Mouse (Mus musculus) heart, embryonic 15.5 days (tissue): ENCODE data around the gene Taar7a. TPM values are rescaled to one million over a fixed set of nuclear protein-coding genes. Genes with fewer than 3 reads are reported as not detected.

Experiments
- ATAC-seq: fragments of 200-750 bp; cut with Nextera tagmentation; replicated peaks from 2 replicates; pipeline ENCODE4 v1.8.0; 2017; ENCODE audit warnings: low read depth, moderate TSS enrichment; ENCODE audit not compliant: insufficient number of reproducible peaks, insufficient read depth, low FRiP score
- H3K27ac ChIP-seq: fragments of 300-500 bp; sonication (generic); 2 replicates; pipeline ENCODE4 v1.5.1; 2015; ENCODE audit warnings: mild to moderate bottlenecking, inconsistent platforms
- H3K27me3 ChIP-seq: fragments of 300-500 bp; sonication (generic); 2 replicates; pipeline ENCODE4 v1.6.1; 2015; ENCODE audit warnings: inconsistent platforms
- H3K36me3 ChIP-seq: fragments of 300-500 bp; sonication (generic); 2 replicates; pipeline ENCODE4 v1.6.1; 2015; ENCODE audit warnings: mild to moderate bottlenecking, inconsistent platforms
- H3K4me1 ChIP-seq: fragments of 300-500 bp; sonication (generic); replicated peaks from 2 replicates; pipeline ENCODE4 v1.6.1; 2015; ENCODE audit warnings: inconsistent platforms
- H3K4me2 ChIP-seq: fragments of 300-500 bp; sonication (generic); 2 replicates; pipeline ENCODE4 v1.6.1; 2015; ENCODE audit warnings: inconsistent platforms, mild to moderate bottlenecking, moderate library complexity
- H3K4me3 ChIP-seq: fragments of 300-500 bp; sonication (generic); 2 replicates; pipeline ENCODE4 v1.5.1; 2015; ENCODE audit warnings: mild to moderate bottlenecking, inconsistent platforms
- H3K9ac ChIP-seq: fragments of 300-500 bp; sonication (generic); 2 replicates; pipeline ENCODE4 v1.6.1; 2015; ENCODE audit warnings: mild to moderate bottlenecking, inconsistent platforms
- H3K9me3 ChIP-seq: fragments of 300-500 bp; sonication (generic); replicated peaks from 2 replicates; pipeline ENCODE4 v1.6.1; 2016; ENCODE audit warnings: inconsistent platforms
- WGBS: fragments of 180-500 bp; shearing (Covaris S2); methylation state at CpG from one replicate; pipeline ENCODE4 v1.1.7; 2015; ENCODE audit warnings: mixed read lengths; 5-methylcytosine and 5-hydroxymethylcytosine counted together
- polyA plus RNA-seq: library from polyadenylated mRNA; unstranded; fragments of >200 nt; fragmentation: Nextera tagmentation; extraction: Ambion mirVana; gene quantifications from 2 replicates; pipeline ENCODE4 v1.2.1, GENCODE M21; 2015

Gene Taar7a
- polyA plus RNA-seq, 1 experiment from 2014 or later: not detected

DNA sequence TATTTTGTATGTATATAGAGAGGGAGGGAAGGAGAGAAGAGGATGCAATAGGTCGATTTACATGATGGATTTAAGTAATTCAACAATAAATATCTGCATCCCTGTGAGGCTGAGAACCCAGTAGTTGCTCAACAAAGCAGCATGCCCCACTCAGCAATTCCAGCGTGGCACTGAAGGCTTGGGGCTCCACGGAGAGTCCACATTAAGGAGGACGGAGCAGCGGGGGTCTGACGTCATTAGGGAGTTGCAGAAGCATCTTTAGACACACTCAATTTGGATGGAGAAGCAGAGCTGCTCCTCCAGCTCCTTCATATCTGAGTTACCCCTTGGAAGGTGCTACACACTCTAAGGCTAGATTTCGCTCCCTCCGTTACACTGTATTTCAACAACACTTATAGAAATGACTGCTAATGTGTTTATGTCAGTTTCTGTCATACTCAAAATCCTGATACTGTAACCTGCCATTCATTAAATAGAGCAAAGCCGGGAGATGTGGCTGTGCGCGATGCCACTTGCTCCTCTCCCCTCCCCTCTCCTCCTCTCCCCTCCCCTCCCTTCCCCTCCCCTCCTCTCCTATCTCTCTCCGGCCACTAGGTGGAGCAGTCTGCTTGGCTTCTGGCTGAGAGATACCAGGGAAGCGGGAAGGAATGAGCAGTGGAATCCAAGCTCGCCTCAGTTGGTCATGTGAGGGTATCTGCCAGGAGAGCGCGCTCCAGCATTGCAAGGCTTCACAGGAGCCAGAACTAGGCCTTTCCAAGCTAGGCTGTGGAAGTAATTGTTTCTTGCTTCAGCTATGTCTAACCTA is 14.2 kb downstream of the Taar7a start:
- Histone ChIP-seq H3K4me3 (no peak overlapping the region), H3K27me3 (no peaks in the 10 kb centered on the region), H3K27ac (no peak overlapping the region), H3K4me1 (no peaks in the 10 kb centered on the region), H3K4me2 (no peak overlapping the region), H3K9ac (no peak overlapping the region), H3K36me3 (no peaks in the 10 kb centered on the region), H3K9me3 (no peaks in the 10 kb centered on the region)
- ATAC-seq: no peak
- 41% methylated on average over 16 of the region's 16 CpGs for WGBS

DNA sequence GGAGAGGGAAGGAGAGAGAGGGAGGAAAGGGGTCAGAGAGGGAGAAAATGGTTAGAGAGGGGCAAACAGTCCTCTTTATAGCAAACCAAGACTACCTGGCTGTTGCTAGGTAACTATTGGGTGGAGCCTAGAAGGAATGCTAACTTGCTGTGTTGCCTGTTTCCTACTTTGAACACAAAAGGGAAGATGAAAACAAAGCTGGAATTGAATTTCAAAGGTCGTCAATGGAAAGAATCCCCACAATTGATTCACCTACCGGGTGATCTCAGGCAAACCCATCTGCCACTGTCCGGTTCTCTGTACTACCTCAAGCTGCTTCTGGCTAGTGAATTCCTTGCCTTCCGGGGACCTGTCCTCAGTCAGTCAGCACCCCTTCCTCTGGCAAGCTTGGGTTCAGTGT is 15.3 kb downstream of the Taar7a start:
- no peaks in the 10 kb centered on the region for H3K4me1 ChIP-seq
- H3K36me3 ChIP-seq: no peaks in the 10 kb centered on the region
- H3K4me2 ChIP-seq: no peak overlapping the region
- H3K27me3 ChIP-seq: no peaks in the 10 kb centered on the region
- WGBS: 58% methylated on average over 4 of the region's 4 CpGs
- H3K4me3 ChIP-seq: no peak overlapping the region
- H3K9me3 ChIP-seq: no peaks in the 10 kb centered on the region
- H3K9ac ChIP-seq: no peak overlapping the region
- H3K27ac ChIP-seq: no peak overlapping the region
- ATAC-seq: no peak

DNA sequence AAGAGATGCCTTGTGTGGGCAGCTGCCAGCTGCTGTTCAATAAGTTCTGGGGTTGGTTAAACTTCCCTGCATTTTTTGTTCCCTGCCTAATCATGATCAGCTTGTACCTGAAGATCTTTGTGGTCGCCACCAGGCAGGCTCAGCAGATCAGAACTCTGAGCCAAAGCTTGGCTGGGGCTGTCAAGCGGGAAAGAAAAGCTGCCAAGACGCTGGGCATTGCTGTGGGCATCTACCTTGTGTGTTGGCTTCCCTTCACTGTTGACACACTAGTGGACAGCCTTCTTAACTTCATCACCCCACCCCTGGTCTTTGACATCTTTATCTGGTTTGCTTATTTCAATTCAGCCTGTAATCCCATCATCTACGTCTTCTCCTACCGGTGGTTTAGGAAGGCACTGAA is 22.0 kb downstream of the Taar7a start:
- Histone ChIP-seq H3K27ac (no peak overlapping the region), H3K36me3 (no peaks in the 10 kb centered on the region), H3K9me3 (no peaks in the 10 kb centered on the region), H3K4me2 (no peak overlapping the region), H3K27me3 (no peaks in the 10 kb centered on the region), H3K4me3 (no peak overlapping the region), H3K9ac (no peak overlapping the region), H3K4me1 (no peaks in the 10 kb centered on the region)
- 77% methylated on average over 5 of the region's 5 CpGs for WGBS
- ATAC-seq: no peak

DNA sequence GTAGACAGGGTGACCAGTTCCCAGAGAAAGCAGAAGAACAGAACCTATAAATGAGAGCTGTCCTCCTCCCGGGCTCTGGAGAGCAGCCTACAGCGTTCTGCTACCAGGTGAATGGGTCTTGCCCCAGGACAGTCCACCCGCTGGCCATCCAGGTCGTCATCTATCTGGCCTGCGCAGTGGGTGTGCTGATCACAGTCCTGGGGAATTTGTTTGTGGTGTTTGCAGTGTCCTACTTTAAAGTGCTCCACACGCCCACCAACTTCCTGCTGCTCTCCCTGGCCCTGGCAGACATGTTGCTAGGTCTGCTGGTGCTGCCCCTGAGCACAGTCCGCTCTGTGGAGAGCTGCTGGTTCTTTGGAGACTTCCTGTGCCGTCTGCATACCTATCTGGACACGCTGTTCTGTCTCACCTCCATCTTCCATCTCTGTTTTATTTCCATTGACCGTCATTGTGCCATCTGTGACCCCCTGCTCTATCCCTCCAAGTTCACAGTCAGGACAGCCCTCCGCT is 22.6 kb downstream of the Taar7a start, which contains the start of gene Taar5:
Gene Taar5 (plus strand): TSS at position 51 of the 510 bp plus-strand sequence.
- no peak within 1 kb of the TSS for H3K27ac ChIP-seq
- H3K9me3 ChIP-seq: no peaks in the 10 kb centered on the region
- ATAC-seq: no peak
- WGBS: 83% methylated on average over 11 of the region's 11 CpGs
- no peak within 1 kb of the TSS for H3K9ac ChIP-seq
- no peak within 1 kb of the TSS for H3K4me3 ChIP-seq
- H3K27me3 ChIP-seq: no peaks in the 10 kb centered on the region
- H3K4me1 ChIP-seq: no peaks in the 10 kb centered on the region
- H3K4me2 ChIP-seq: no peak within 1 kb of the TSS
- H3K36me3 ChIP-seq: no peaks in the 10 kb centered on the region

DNA sequence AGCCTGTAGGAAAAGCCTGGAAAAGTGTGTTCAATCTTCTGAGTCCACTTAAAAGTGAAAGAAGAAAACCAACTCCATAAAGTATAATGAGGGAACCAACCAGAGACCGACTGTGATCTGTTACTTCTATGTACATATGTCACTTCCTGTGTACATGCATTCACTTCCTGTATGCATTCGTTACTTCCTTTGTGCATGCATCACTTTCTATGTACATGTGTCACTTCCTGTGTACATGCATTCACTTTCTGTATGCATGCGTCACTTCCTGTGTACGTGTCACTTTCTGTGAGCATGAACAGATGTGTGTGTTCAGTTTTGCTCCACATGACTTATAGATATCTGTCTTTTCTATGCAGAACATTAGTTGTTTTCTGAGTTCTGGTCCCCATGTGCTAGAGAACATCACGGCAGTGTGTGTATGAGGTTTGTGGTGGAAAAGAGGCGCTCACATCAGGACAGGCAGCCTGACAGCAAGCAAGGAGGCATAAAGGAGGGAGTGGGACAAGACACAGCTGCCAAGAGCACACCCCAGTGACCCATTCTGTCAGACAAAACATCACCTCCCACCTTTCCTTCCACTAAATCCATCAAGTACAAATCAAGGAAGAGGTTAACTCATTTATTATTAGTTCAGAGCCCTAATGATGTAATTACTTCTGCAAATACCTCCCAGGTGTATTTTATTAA is 28.2 kb downstream of the Taar7a start:
- Histone ChIP-seq H3K4me3 (no peak overlapping the region), H3K9ac (no peak overlapping the region), H3K27me3 (no peaks in the 10 kb centered on the region), H3K36me3 (no peaks in the 10 kb centered on the region), H3K27ac (no peak overlapping the region), H3K4me2 (no peak overlapping the region), H3K4me1 (no peaks in the 10 kb centered on the region), H3K9me3 (no peaks in the 10 kb centered on the region)
- ATAC-seq: no peak
- 78% methylated on average over 6 of the region's 6 CpGs for WGBS

DNA sequence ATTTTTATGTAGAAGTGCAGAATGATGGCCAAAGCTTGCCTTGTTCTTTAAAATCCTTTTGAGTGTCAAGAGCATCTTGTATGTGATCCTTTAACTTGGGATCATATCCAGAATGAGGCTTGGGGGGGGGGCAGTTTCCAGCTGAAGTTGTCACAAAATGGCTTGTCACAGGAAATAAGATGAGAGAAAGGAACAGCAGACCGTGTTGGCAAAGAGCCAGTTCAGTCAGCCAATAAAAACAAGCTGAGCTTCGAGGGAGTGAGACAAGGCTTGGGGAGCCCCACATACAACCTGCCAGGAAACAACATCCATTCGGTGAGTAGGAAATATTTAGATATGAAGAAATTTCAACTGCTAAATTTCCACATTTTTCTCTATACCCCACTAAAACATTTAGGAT is 29.8 kb downstream of the Taar7a start:
- 0 out of 2 replicates have a peak, but pooled peaks have one; percentile 47 for ATAC-seq
- H3K27ac ChIP-seq: no peak overlapping the region
- 33% methylated on average over 3 of the region's 3 CpGs for WGBS

DNA sequence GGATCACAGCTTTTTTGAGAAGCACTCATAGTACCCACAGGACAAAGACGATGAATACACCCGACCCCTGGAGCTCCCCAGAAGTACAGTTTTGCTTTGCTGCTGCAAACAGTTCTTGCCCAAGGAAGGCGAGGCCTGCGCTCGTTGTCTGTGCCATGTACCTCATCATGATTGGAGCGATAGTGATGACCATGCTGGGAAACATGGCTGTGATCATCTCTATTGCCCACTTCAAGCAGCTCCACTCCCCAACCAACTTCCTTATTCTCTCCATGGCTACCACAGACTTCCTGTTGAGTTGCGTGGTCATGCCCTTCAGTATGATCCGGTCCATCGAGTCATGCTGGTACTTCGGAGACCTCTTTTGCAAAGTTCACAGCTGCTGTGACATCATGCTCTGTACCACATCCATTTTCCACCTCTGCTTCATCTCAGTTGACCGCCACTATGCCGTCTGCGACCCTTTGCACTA is 32.8 kb downstream of the Taar7a start, which contains the start of gene Taar4:
Gene Taar4 (plus strand): TSS at position 51 of the 472 bp plus-strand sequence.
- H3K9me3 ChIP-seq: no peaks in the 10 kb centered on the region
- no peak within 1 kb of the TSS for H3K9ac ChIP-seq
- no peak within 1 kb of the TSS for H3K27ac ChIP-seq
- no peaks in the 10 kb centered on the region for H3K36me3 ChIP-seq
- H3K4me3 ChIP-seq: no peak within 1 kb of the TSS
- no peaks in the 10 kb centered on the region for H3K27me3 ChIP-seq
- WGBS: 92% methylated on average over 13 of the region's 13 CpGs
- no peaks in the 10 kb centered on the region for H3K4me1 ChIP-seq
- no peak for ATAC-seq
- no peak within 1 kb of the TSS for H3K4me2 ChIP-seq

More for the DNA sequence above, 29.8 kb downstream of the Taar7a start:
- Histone ChIP-seq H3K4me1 (no peaks in the 10 kb centered on the region), H3K36me3 (no peaks in the 10 kb centered on the region), H3K27me3 (no peaks in the 10 kb centered on the region), H3K4me3 (no peak overlapping the region), H3K9ac (no peak overlapping the region), H3K4me2 (no peak overlapping the region), H3K9me3 (no peaks in the 10 kb centered on the region)

DNA sequence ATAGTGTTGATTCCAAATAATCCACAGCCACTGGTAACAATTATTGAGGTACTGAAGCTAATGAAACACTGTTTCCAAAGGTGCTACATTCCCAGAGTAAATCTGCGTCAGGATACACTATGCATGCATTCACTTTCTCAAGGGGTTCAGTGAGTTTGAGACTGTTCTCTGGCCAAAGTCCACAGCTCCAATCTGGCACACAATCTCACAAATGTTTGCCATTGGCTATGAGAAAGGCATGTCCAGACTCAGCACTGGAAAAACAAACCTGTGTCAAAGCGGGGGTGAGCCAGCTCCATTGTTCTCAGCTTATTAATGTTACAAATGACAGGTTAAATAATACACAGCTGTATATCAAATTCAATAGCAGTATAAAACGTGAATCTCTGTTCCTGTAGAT is 34.2 kb downstream of the Taar7a start:
- Histone ChIP-seq H3K27ac (no peak overlapping the region), H3K9ac (no peak overlapping the region), H3K36me3 (no peaks in the 10 kb centered on the region), H3K27me3 (no peaks in the 10 kb centered on the region), H3K4me1 (no peaks in the 10 kb centered on the region), H3K4me2 (no peak overlapping the region), H3K4me3 (no peak overlapping the region), H3K9me3 (no peaks in the 10 kb centered on the region)
- 54% methylated on average over 3 of the region's 3 CpGs for WGBS
- no peak for ATAC-seq

DNA sequence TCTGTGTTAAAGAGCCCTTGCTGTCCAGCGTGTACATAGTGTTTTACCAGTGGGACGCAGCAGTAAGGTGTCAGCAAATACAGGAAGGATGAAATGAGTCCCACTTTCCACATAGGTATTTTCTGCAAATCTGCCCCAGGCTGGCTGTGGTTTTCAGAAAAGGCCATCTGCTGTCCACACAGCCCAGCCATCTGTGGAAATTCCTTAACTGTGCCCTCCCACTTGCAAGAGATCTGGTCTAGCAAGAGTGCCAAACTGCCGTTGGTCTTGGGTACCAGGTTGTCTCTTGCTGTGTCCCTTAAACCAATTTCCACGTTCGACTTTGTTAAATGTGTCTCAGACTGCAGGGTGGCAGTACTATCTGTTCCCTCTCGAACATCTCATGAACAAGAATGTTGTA is 41.6 kb downstream of the Taar7a start:
- 80% methylated on average over 6 of the region's 6 CpGs for WGBS

DNA sequence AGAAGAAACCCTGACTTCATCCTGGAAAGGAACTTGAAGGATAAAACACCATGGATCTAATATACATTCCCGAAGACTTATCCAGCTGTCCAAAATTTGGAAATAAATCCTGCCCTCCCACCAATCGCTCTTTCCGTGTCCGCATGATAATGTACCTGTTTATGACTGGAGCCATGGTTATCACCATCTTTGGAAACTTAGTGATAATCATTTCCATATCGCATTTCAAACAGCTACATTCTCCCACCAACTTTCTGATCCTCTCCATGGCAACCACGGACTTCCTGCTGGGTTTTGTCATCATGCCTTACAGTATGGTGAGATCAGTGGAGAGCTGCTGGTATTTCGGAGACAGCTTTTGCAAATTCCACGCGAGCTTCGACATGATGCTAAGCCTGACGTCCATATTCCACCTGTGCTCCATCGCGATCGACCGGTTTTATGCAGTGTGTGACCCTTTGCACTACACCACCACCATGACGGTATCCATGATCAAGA is 43.7 kb downstream of the Taar7a start, which contains the start of gene Taar3:
Gene Taar3 (plus strand): TSS at position 51 of the 498 bp plus-strand sequence.
- no peaks in the 10 kb centered on the region for H3K36me3 ChIP-seq
- WGBS: 87% methylated on average over 16 of the region's 16 CpGs
- no peaks in the 10 kb centered on the region for H3K27me3 ChIP-seq
- H3K9me3 ChIP-seq: no peaks in the 10 kb centered on the region
- no peak within 1 kb of the TSS for H3K4me2 ChIP-seq
- no peak within 1 kb of the TSS for H3K27ac ChIP-seq
- H3K4me3 ChIP-seq: no peak within 1 kb of the TSS
- no peak within 1 kb of the TSS for H3K9ac ChIP-seq
- ATAC-seq: no peak
- H3K4me1 ChIP-seq: no peaks in the 10 kb centered on the region

More for the DNA sequence above, 41.6 kb downstream of the Taar7a start:
- Histone ChIP-seq H3K9me3 (no peaks in the 10 kb centered on the region), H3K4me2 (no peak overlapping the region), H3K36me3 (no peaks in the 10 kb centered on the region), H3K27me3 (no peaks in the 10 kb centered on the region), H3K9ac (no peak overlapping the region), H3K4me1 (no peaks in the 10 kb centered on the region), H3K27ac (no peak overlapping the region), H3K4me3 (no peak overlapping the region)
- no peak for ATAC-seq

DNA sequence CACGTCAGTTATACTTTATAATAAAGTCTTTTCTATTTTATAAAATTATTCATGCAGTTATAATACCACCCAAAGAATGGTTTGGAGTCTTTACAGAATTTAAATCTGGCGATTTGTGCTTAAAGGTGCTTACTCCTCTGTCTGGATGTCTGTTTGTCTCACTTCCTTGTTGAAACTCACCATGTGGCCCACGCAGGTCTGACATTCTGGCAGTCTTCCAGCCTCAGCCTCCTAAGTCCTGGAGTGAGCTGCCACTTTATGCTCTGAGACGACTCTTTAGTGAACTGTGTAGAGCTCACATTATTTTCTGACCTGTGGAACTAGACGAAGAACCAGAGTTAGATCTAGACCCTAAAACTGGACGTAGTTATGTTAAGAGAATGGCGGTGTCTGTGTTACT is 45.3 kb downstream of the Taar7a start:
- Histone ChIP-seq H3K4me1 (no peaks in the 10 kb centered on the region), H3K36me3 (no peaks in the 10 kb centered on the region), H3K27me3 (no peaks in the 10 kb centered on the region), H3K9me3 (no peaks in the 10 kb centered on the region), H3K4me2 (no peak overlapping the region), H3K9ac (no peak overlapping the region), H3K27ac (no peak overlapping the region), H3K4me3 (no peak overlapping the region)
- 40% methylated on average over 7 of the region's 7 CpGs for WGBS
- no peak for ATAC-seq
